Mouse (Mus musculus): ENCODE results near the gene Cyp2j9. TPM values are rescaled to one million over a fixed set of nuclear protein-coding genes. Genes with fewer than 3 reads are reported as not detected.
A peak's percentile ranks its signal among the peaks of the same experiment; 100 is the strongest.
"Not testable (repeated sequence)": the region's sequence is repeated elsewhere in the genome, so short reads cannot be mapped to it uniquely, and the experiment has no call there.

Gene Cyp2j9
- 8.4 and 9.1 TPM in 2 replicates for total RNA-seq (2014; rRNA removed)
- 3.5 and 6.0 TPM in 2 replicates for polyA plus RNA-seq (2012; rRNA removed)

- H3K36me3 ChIP-seq (ENCODE audit: control insufficient read depth, insufficient read depth, low read length): no peaks in the 10 kb centered on the region
- H3K4me1 ChIP-seq (ENCODE audit: control insufficient read depth, insufficient read depth, low read length): no peaks in the 10 kb centered on the region
- 28% methylated on average over 18 of the region's 18 CpGs for WGBS
- DNase-seq (ENCODE audit: extremely low read depth, low read depth, low spot score): no peak
- H3K27me3 ChIP-seq (ENCODE audit: control insufficient read depth, insufficient read depth, low read length): no peaks in the 10 kb centered on the region
- H3K79me2 ChIP-seq (ENCODE audit: control insufficient read depth, insufficient read depth, low read length): no peaks in the 10 kb centered on the region
- no peak for TF ChIP-seq POLR2A (IDR thresholded peaks at IDR 0.05; ENCODE audit: extremely low read depth, insufficient read depth, low read length)
- TF ChIP-seq CTCF (IDR thresholded peaks at IDR 0.05; ENCODE audit: low read depth, low read length): 0 out of 2 replicates have a peak, but pooled peaks have one; percentile 2
- H3K4me3 ChIP-seq (ENCODE audit: insufficient read depth, low read depth, low read length): peak within 1 kb of the TSS; percentile 50
- H3K9ac ChIP-seq (ENCODE audit: low read depth, low read length): peak within 1 kb of the TSS; percentile 14
- H3K27ac ChIP-seq (replicated peaks; ENCODE audit: insufficient read depth, low read depth, low read length): peak within 1 kb of the TSS; percentile 64
Measured at GRCm38 (mm10) chr4:96590911-96591790, at the start of gene Cyp2j9. TSS of gene Cyp2j9 (minus strand) at chr4:96591578.

- WGBS: 73% methylated on average over 1 of the region's 1 CpGs
- peaks cover 47% of the 10 kb centered on the region for H3K36me3 ChIP-seq (ENCODE audit: control insufficient read depth, insufficient read depth, low read length)
- no peak overlapping the region for H3K9ac ChIP-seq (ENCODE audit: low read depth, low read length)
- TF ChIP-seq POLR2A (IDR thresholded peaks at IDR 0.05; ENCODE audit: extremely low read depth, insufficient read depth, low read length): no peak
- no peak for TF ChIP-seq CTCF (IDR thresholded peaks at IDR 0.05; ENCODE audit: low read depth, low read length)
- H3K4me3 ChIP-seq (ENCODE audit: insufficient read depth, low read depth, low read length): no peak overlapping the region
- peaks cover 3% of the 10 kb centered on the region; the same call in 1 of the 2 replicates for H3K4me1 ChIP-seq (ENCODE audit: control insufficient read depth, insufficient read depth, low read length)
- peak overlapping the region; percentile 34; the same call in 1 of the 2 replicates for H3K27ac ChIP-seq (replicated peaks; ENCODE audit: insufficient read depth, low read depth, low read length)
- no peaks in the 10 kb centered on the region for H3K27me3 ChIP-seq (ENCODE audit: control insufficient read depth, insufficient read depth, low read length)
- no peaks in the 10 kb centered on the region; the same call in 1 of the 2 replicates for H3K79me2 ChIP-seq (ENCODE audit: control insufficient read depth, insufficient read depth, low read length)
- peak; percentile 92 for DNase-seq (ENCODE audit: extremely low read depth, low read depth, low spot score)
Measured at GRCm38 (mm10) chr4:96635455-96635854, 44.1 kb upstream of the Cyp2j9 start.

DNA sequence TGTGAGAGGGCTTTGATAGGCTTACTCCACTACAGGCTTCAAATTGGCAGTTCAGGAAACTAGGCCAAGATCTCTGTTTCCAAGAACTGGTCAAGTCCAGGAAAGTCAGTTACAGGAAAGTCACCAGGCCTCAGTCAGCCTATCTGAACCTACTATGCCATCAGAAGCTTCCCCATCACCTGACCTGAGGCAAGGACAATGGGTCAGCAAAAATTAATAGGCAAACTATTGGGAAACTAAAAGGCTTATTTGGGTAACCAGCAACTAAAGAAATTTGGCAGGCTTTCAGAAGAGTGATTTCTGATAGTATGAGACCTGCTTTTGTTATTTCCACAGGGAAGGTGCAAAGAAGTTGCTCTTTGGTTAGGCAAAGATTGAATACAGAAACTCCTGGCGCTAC, 31.1 kb upstream of the Cyp2j9 start:
- WGBS: 13% methylated on average over 1 of the region's 1 CpGs
- no peaks in the 10 kb centered on the region for H3K27me3 ChIP-seq (ENCODE audit: control insufficient read depth, insufficient read depth, low read length)
- H3K27ac ChIP-seq (replicated peaks; ENCODE audit: insufficient read depth, low read depth, low read length): peak overlapping the region; percentile 82
- H3K36me3 ChIP-seq (ENCODE audit: control insufficient read depth, insufficient read depth, low read length): peaks cover 26% of the 10 kb centered on the region
- TF ChIP-seq CTCF (IDR thresholded peaks at IDR 0.05; ENCODE audit: low read depth, low read length) (no peak), POLR2A (IDR thresholded peaks at IDR 0.05; ENCODE audit: extremely low read depth, insufficient read depth, low read length) (no peak)
- peaks cover 15% of the 10 kb centered on the region for H3K4me1 ChIP-seq (ENCODE audit: control insufficient read depth, insufficient read depth, low read length)
- no peak overlapping the region for H3K4me3 ChIP-seq (ENCODE audit: insufficient read depth, low read depth, low read length)
- no peak overlapping the region for H3K9ac ChIP-seq (ENCODE audit: low read depth, low read length)
- H3K79me2 ChIP-seq (ENCODE audit: control insufficient read depth, insufficient read depth, low read length): no peaks in the 10 kb centered on the region; the same call in 1 of the 2 replicates
- peak; percentile 96 for DNase-seq (ENCODE audit: extremely low read depth, low read depth, low spot score)

DNA sequence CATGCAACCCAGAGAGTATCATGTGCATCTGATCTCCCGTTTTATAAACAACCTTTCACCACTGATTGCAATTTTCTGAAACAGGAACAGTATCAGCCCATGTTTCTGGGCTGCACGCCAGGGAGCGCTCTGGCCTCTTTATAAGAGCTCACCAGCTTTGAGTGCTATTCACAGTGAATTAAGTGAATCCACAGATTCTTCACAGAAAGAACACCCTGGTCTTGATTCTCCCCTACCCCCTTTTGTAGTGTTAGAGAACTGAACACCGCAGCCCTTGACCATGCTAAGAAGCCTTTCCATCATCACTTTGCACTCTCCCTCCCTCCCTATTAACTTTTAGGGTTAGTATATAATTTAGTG, 393 bp upstream of the Cyp2j9 start:
- Histone ChIP-seq H3K4me1 (ENCODE audit: control insufficient read depth, insufficient read depth, low read length) (no peaks in the 10 kb centered on the region), H3K27ac (replicated peaks; ENCODE audit: insufficient read depth, low read depth, low read length) (peak overlapping the region; percentile 64), H3K36me3 (ENCODE audit: control insufficient read depth, insufficient read depth, low read length) (no peaks in the 10 kb centered on the region), H3K79me2 (ENCODE audit: control insufficient read depth, insufficient read depth, low read length) (no peaks in the 10 kb centered on the region), H3K9ac (ENCODE audit: low read depth, low read length) (no peak overlapping the region), H3K27me3 (ENCODE audit: control insufficient read depth, insufficient read depth, low read length) (no peaks in the 10 kb centered on the region), H3K4me3 (ENCODE audit: insufficient read depth, low read depth, low read length) (no peak overlapping the region)
- peak; percentile 70 for DNase-seq (ENCODE audit: extremely low read depth, low read depth, low spot score)
- 34% methylated on average over 4 of the region's 4 CpGs for WGBS
- TF ChIP-seq POLR2A (IDR thresholded peaks at IDR 0.05; ENCODE audit: extremely low read depth, insufficient read depth, low read length) (no peak), CTCF (IDR thresholded peaks at IDR 0.05; ENCODE audit: low read depth, low read length) (peak; percentile 45)

DNA sequence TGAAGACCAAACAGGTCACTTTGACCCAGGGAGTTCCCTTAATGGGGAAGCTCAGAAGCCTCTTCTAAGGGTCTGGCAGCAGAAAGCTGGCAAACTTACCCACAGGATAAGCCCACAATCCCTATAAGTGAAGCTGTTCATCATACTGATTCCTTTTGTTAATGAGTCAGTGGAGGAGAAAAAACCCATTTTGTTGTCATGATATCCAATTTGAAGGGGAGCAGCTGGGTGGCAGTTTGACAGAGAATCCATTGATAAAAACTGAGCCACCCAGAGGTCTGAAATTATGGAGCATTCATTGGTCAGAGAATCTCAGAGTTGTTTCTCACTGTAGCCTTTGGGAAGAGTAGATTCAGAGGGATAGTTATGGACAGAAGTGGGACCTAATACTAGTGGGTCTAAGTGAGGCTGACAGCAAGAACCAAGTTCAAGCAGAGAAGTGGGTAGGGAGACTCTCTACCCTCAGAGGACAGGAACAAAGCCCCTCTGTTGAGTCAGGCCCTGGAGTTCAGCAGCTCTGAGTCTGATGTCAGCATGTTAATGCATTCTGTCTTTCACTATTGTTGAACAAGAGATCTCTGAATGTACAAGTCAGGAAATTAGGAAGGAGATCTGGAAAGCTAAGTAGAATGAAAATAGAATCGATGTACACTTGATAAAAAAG, 9.8 kb downstream of the Cyp2j9 start:
- H3K27ac ChIP-seq (replicated peaks; ENCODE audit: insufficient read depth, low read depth, low read length): no peak overlapping the region
- no peak for TF ChIP-seq CTCF (IDR thresholded peaks at IDR 0.05; ENCODE audit: low read depth, low read length)
- no peak for TF ChIP-seq POLR2A (IDR thresholded peaks at IDR 0.05; ENCODE audit: extremely low read depth, insufficient read depth, low read length)
- H3K4me3 ChIP-seq (ENCODE audit: insufficient read depth, low read depth, low read length): no peak overlapping the region
- H3K9ac ChIP-seq (ENCODE audit: low read depth, low read length): no peak overlapping the region
- DNase-seq (ENCODE audit: extremely low read depth, low read depth, low spot score): no peak
- H3K4me1 ChIP-seq (ENCODE audit: control insufficient read depth, insufficient read depth, low read length): peaks cover 3% of the 10 kb centered on the region
- peaks cover 19% of the 10 kb centered on the region for H3K36me3 ChIP-seq (ENCODE audit: control insufficient read depth, insufficient read depth, low read length)
- H3K27me3 ChIP-seq (ENCODE audit: control insufficient read depth, insufficient read depth, low read length): no peaks in the 10 kb centered on the region
- no peaks in the 10 kb centered on the region for H3K79me2 ChIP-seq (ENCODE audit: control insufficient read depth, insufficient read depth, low read length)
- WGBS: 83% methylated on average over 1 of the region's 1 CpGs

DNA sequence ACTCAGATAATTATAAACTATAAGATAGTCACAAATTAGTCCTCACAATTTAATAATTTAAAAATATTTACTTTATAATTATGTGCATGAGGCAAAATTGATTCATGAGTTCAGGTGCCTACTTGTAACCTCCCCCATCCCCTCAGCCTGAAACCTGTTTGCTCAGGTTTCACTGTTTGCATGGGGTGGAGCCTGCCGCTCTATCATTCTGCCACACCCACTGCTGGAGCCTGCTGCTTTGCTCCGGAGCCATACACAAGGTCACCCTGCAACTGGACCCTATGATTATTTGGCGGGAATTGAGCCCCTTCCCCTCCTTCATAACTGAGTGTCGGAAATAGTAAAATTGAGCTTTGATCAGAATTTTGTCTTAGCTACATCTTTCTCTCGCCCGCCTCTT, 11.0 kb downstream of the Cyp2j9 start:
- not testable (repeated sequence) for H3K4me1 ChIP-seq (ENCODE audit: control insufficient read depth, insufficient read depth, low read length); H3K9ac ChIP-seq (ENCODE audit: low read depth, low read length); H3K79me2 ChIP-seq (ENCODE audit: control insufficient read depth, insufficient read depth, low read length); H3K27ac ChIP-seq (replicated peaks; ENCODE audit: insufficient read depth, low read depth, low read length); H3K27me3 ChIP-seq (ENCODE audit: control insufficient read depth, insufficient read depth, low read length); DNase-seq (ENCODE audit: extremely low read depth, low read depth, low spot score); H3K4me3 ChIP-seq (ENCODE audit: insufficient read depth, low read depth, low read length)
- WGBS: 51% methylated on average over 6 of the region's 6 CpGs
- peaks cover 21% of the 10 kb centered on the region for H3K36me3 ChIP-seq (ENCODE audit: control insufficient read depth, insufficient read depth, low read length)
